Mouse (Mus musculus): ENCODE measurements around the gene Hmgcs2.

- TF ChIP-seq CTCF (IDR thresholded peaks at IDR 0.05; ENCODE audit: extremely low read depth, insufficient read length, insufficient replicate concordance, low read depth, low read length) (no peak), POLR2A (IDR thresholded peaks at IDR 0.05; ENCODE audit: low read depth, low read length) (no peak)
Measured at GRCm38 (mm10) chr3:98355344-98356025, 75.2 kb downstream of the Hmgcs2 start.

Measured in small intestine, adult 2 months (tissue).